Mouse (Mus musculus) ES-Bruce4 (cell line): Measurements from ENCODE around the gene Fopnl.

Source experiments
- CTCF ChIP-seq: IDR thresholded peaks from one replicate; pipeline ENCODE4 v1.8.1; 2011; ENCODE audit warnings: low read depth, low read length
- POLR2A ChIP-seq: IDR thresholded peaks from one replicate; pipeline ENCODE4 v1.8.1; 2011; ENCODE audit warnings: low read length; ENCODE audit not compliant: insufficient read depth

GRCm38 (mm10) chr16:14357859-14358258 lies 40.7 kb upstream of the Fopnl start:
- no peak for TF ChIP-seq POLR2A
- no peak for TF ChIP-seq CTCF
